Mouse (Mus musculus) heart, embryonic 10.5 days (tissue): ENCODE data around the gene Zfp72. TPM values are rescaled to one million over a fixed set of nuclear protein-coding genes. Genes with fewer than 3 reads are reported as not detected.
A peak's percentile ranks its signal among the peaks of the same experiment; 100 is the strongest.

Experiments used
- DNase-seq: peaks from one replicate; pipeline ENCODE4 v3.0.0-alpha.2; 2017; ENCODE audit warnings: low spot score
- H3K27ac ChIP-seq: fragments of 300-500 bp; sonication (generic); 2 replicates; pipeline ENCODE4 v1.5.1; 2016; ENCODE audit warnings: mild to moderate bottlenecking
- H3K27me3 ChIP-seq: fragments of 300-500 bp; sonication (generic); 2 replicates; pipeline ENCODE4 v1.6.1; 2016; ENCODE audit warnings: mild to moderate bottlenecking; ENCODE audit not compliant: poor library complexity, insufficient read depth, severe bottlenecking
- H3K36me3 ChIP-seq: fragments of 300-500 bp; sonication (generic); 2 replicates; pipeline ENCODE4 v1.6.1; 2016; ENCODE audit warnings: mild to moderate bottlenecking, moderate library complexity
- H3K4me1 ChIP-seq: fragments of 300-500 bp; sonication (generic); 2 replicates; pipeline ENCODE4 v1.6.1; 2016; ENCODE audit warnings: mild to moderate bottlenecking
- H3K4me3 ChIP-seq: fragments of 300-500 bp; sonication (generic); 2 replicates; pipeline ENCODE4 v1.5.1; 2016; ENCODE audit warnings: mild to moderate bottlenecking, moderate library complexity
- H3K9me3 ChIP-seq: fragments of 300-500 bp; sonication (generic); 2 replicates; pipeline ENCODE4 v1.6.1; 2016; ENCODE audit warnings: mild to moderate bottlenecking, moderate library complexity
- WGBS: fragments of 180-500 bp; shearing (Covaris S2); methylation state at CpG from one replicate; pipeline ENCODE4 v1.1.7; 2016; 5-methylcytosine and 5-hydroxymethylcytosine counted together
- polyA plus RNA-seq: library from polyadenylated mRNA; unstranded; fragments of >200 nt; fragmentation: Nextera tagmentation; extraction: Ambion mirVana; gene quantifications from 2 replicates; pipeline ENCODE4 v1.2.1, GENCODE M21; 2016

The Zfp72 gene
- polyA plus RNA-seq, result 3.1 and 3.9 TPM in 2 replicates

GRCm38 (mm10) chr13:74390371-74390990 lies at the start of gene Zfp72:
Zfp72 (minus strand) TSS chr13:74390836.
- H3K9me3 ChIP-seq, result no peaks in the 10 kb centered on the region
- no peaks in the 10 kb centered on the region for H3K36me3 ChIP-seq
- no peak for DNase-seq
- peak within 1 kb of the TSS; percentile 83 for H3K27ac ChIP-seq
- H3K4me1 ChIP-seq, result no peaks in the 10 kb centered on the region
- WGBS, result 4% methylated on average over 14 of the region's 14 CpGs
- H3K27me3 ChIP-seq, result no peaks in the 10 kb centered on the region
- H3K4me3 ChIP-seq, result peak within 1 kb of the TSS; percentile 73

- H3K36me3 ChIP-seq, result peaks cover 26% of the 10 kb centered on the region
- H3K4me3 ChIP-seq, result peak overlapping the region; percentile 18; the same call in 1 of the 2 replicates
- H3K27me3 ChIP-seq, result no peaks in the 10 kb centered on the region
- H3K9me3 ChIP-seq, result peaks cover 16% of the 10 kb centered on the region
- H3K4me1 ChIP-seq, result no peaks in the 10 kb centered on the region
- 24% methylated on average over 19 of the region's 19 CpGs for whole genome bisulfite sequencing
- H3K27ac ChIP-seq, result no peak overlapping the region
- DNase-seq, result no peak
Measured at GRCm38 (mm10) chr13:74439895-74440294, 49.3 kb upstream of the Zfp72 start.

GRCm38 (mm10) chr13:74399298-74399839 lies 8.7 kb upstream of the Zfp72 start, which contains the start of gene Ftl1-ps1:
Ftl1-ps1 (plus strand) TSS chr13:74399694.
- Histone ChIP-seq H3K27ac (peak within 1 kb of the TSS; percentile 10; the same call in 1 of the 2 replicates), H3K27me3 (peaks cover 2% of the 10 kb centered on the region; the same call in 1 of the 2 replicates), H3K36me3 (no peaks in the 10 kb centered on the region), H3K4me3 (peak within 1 kb of the TSS; percentile 38), H3K4me1 (0 out of 2 replicates have a peak, but pooled peaks cover 3% of the 10 kb centered on the region), H3K9me3 (no peaks in the 10 kb centered on the region)
- WGBS, result 10% methylated on average over 11 of the region's 11 CpGs
- DNase-seq, result no peak

- DNase-seq, result no peak
- no peaks in the 10 kb centered on the region for H3K27me3 ChIP-seq
- H3K4me3 ChIP-seq, result no peak overlapping the region
- H3K4me1 ChIP-seq, result no peaks in the 10 kb centered on the region
- WGBS, result 74% methylated on average over 2 of the region's 2 CpGs
- no peaks in the 10 kb centered on the region for H3K9me3 ChIP-seq
- H3K36me3 ChIP-seq, result no peaks in the 10 kb centered on the region
- no peak overlapping the region for H3K27ac ChIP-seq
Measured at GRCm38 (mm10) chr13:74391156-74391555, 520 bp upstream of the Zfp72 start.

- Histone ChIP-seq H3K4me1 (no peaks in the 10 kb centered on the region), H3K27me3 (no peaks in the 10 kb centered on the region), H3K27ac (no peak overlapping the region), H3K36me3 (no peaks in the 10 kb centered on the region), H3K9me3 (no peaks in the 10 kb centered on the region), H3K4me3 (peak overlapping the region; percentile 73)
- 60% methylated on average over 6 of the region's 6 CpGs for WGBS
- DNase-seq, result no peak
Measured at GRCm38 (mm10) chr13:74389730-74390129, 906 bp downstream of the Zfp72 start.

- H3K4me1 ChIP-seq, result no peaks in the 10 kb centered on the region
- DNase-seq, result no peak
- H3K4me3 ChIP-seq, result no peak overlapping the region
- H3K27ac ChIP-seq, result no peak overlapping the region
- H3K27me3 ChIP-seq, result no peaks in the 10 kb centered on the region
- no peaks in the 10 kb centered on the region for H3K36me3 ChIP-seq
- 76% methylated on average over 3 of the region's 3 CpGs for WGBS
- H3K9me3 ChIP-seq, result no peaks in the 10 kb centered on the region
Measured at GRCm38 (mm10) chr13:74382289-74382688, 8.3 kb downstream of the Zfp72 start.

GRCm38 (mm10) chr13:74381533-74382276 lies 8.9 kb downstream of the Zfp72 start:
- H3K4me1 ChIP-seq, result no peaks in the 10 kb centered on the region
- H3K36me3 ChIP-seq, result no peaks in the 10 kb centered on the region
- H3K4me3 ChIP-seq, result no peak overlapping the region
- DNase-seq, result no peak
- WGBS, result 70% methylated on average over 10 of the region's 10 CpGs
- H3K27ac ChIP-seq, result no peak overlapping the region
- no peaks in the 10 kb centered on the region for H3K27me3 ChIP-seq
- no peaks in the 10 kb centered on the region for H3K9me3 ChIP-seq

- Histone ChIP-seq H3K9me3 (0 out of 2 replicates have a peak, but pooled peaks cover 3% of the 10 kb centered on the region), H3K27ac (peak within 1 kb of the TSS; percentile 90), H3K36me3 (peaks cover 27% of the 10 kb centered on the region), H3K4me3 (peak within 1 kb of the TSS; percentile 45), H3K4me1 (peaks cover 18% of the 10 kb centered on the region), H3K27me3 (no peaks in the 10 kb centered on the region)
- DNase-seq, result peak; percentile 83
- 47% methylated on average over 8 of the region's 8 CpGs for WGBS
Measured at GRCm38 (mm10) chr13:74363859-74364235, 26.8 kb downstream of the Zfp72 start, which contains the start of gene Lrrc14b. Lrrc14b (minus strand) TSS chr13:74364005.

- H3K27me3 ChIP-seq, result no peaks in the 10 kb centered on the region
- peaks cover 32% of the 10 kb centered on the region for H3K36me3 ChIP-seq
- peak; percentile 76 for DNase-seq
- peaks cover 18% of the 10 kb centered on the region for H3K4me1 ChIP-seq
- 0 out of 2 replicates have a peak, but pooled peaks cover 3% of the 10 kb centered on the region for H3K9me3 ChIP-seq
- peak overlapping the region; percentile 45 for H3K4me3 ChIP-seq
- 75% methylated on average over 13 of the region's 13 CpGs for WGBS
- H3K27ac ChIP-seq, result peak overlapping the region; percentile 90
Measured at GRCm38 (mm10) chr13:74363176-74363858, 27.3 kb downstream of the Zfp72 start.

- no peak for DNase-seq
- 81% methylated on average over 2 of the region's 2 CpGs for WGBS
- Histone ChIP-seq H3K4me1 (peaks cover 18% of the 10 kb centered on the region), H3K36me3 (peaks cover 43% of the 10 kb centered on the region), H3K27ac (no peak overlapping the region), H3K27me3 (no peaks in the 10 kb centered on the region), H3K9me3 (0 out of 2 replicates have a peak, but pooled peaks cover 1% of the 10 kb centered on the region), H3K4me3 (no peak overlapping the region)
Measured at GRCm38 (mm10) chr13:74362218-74362617, 28.4 kb downstream of the Zfp72 start.

- H3K36me3 ChIP-seq, result peaks cover 77% of the 10 kb centered on the region
- DNase-seq, result no peak
- WGBS, result 94% methylated on average over 13 of the region's 13 CpGs
- H3K27ac ChIP-seq, result no peak overlapping the region
- no peaks in the 10 kb centered on the region for H3K27me3 ChIP-seq
- no peaks in the 10 kb centered on the region for H3K4me1 ChIP-seq
- no peaks in the 10 kb centered on the region for H3K9me3 ChIP-seq
- H3K4me3 ChIP-seq, result no peak overlapping the region
Measured at GRCm38 (mm10) chr13:74356491-74356890, 34.1 kb downstream of the Zfp72 start.

GRCm38 (mm10) chr13:74350435-74350906 lies 40.2 kb downstream of the Zfp72 start:
- under 1% methylated on average over 15 of the region's 15 CpGs for WGBS
- Histone ChIP-seq H3K9me3 (no peaks in the 10 kb centered on the region), H3K36me3 (peaks cover 23% of the 10 kb centered on the region), H3K4me1 (peaks cover 15% of the 10 kb centered on the region), H3K4me3 (peak overlapping the region; percentile 77), H3K27me3 (no peaks in the 10 kb centered on the region), H3K27ac (peak overlapping the region; percentile 99)
- DNase-seq, result no peak
